Mouse (Mus musculus) testis, postnatal 14 days (tissue): ENCODE measurements around the gene Brf1.
A peak's percentile ranks its signal among the peaks of the same experiment; 100 is the strongest.

Source experiments
- DNase-seq: peaks from one replicate; pipeline ENCODE4 v3.0.0; 2021; ENCODE audit warnings: low spot score

Gene Brf1

GRCm38 (mm10) chr12:113000294-113001132, at the start of gene Brf1:
TSS of gene Brf1 (minus strand) at chr12:113000704.
- peak; percentile 97 for DNase-seq

GRCm38 (mm10) chr12:113049836-113050235, 49.3 kb upstream of the Brf1 start:
- no peak for DNase-seq

- DNase-seq: no peak
Observed at GRCm38 (mm10) chr12:113048103-113048502, 47.6 kb upstream of the Brf1 start.

- DNase-seq: no peak
Observed at GRCm38 (mm10) chr12:113046861-113047260, 46.4 kb upstream of the Brf1 start.

- no peak for DNase-seq
Observed at GRCm38 (mm10) chr12:113044916-113045677, 44.6 kb upstream of the Brf1 start.

GRCm38 (mm10) chr12:113042543-113042942, 42.0 kb upstream of the Brf1 start:
- no peak for DNase-seq

GRCm38 (mm10) chr12:113041481-113042439, 41.3 kb upstream of the Brf1 start:
- DNase-seq: no peak

- no peak for DNase-seq
Observed at GRCm38 (mm10) chr12:113038414-113038813, 37.9 kb upstream of the Brf1 start.

- DNase-seq: no peak
Observed at GRCm38 (mm10) chr12:113036996-113037395, 36.5 kb upstream of the Brf1 start.

GRCm38 (mm10) chr12:113035093-113035492, 34.6 kb upstream of the Brf1 start:
- no peak for DNase-seq

GRCm38 (mm10) chr12:113032296-113033250, 32.1 kb upstream of the Brf1 start:
- DNase-seq: peak; percentile 77

GRCm38 (mm10) chr12:113031441-113031840, 30.9 kb upstream of the Brf1 start:
- no peak for DNase-seq

GRCm38 (mm10) chr12:113030993-113031392, 30.5 kb upstream of the Brf1 start:
- DNase-seq: no peak

- no peak for DNase-seq
Observed at GRCm38 (mm10) chr12:113030046-113030445, 29.5 kb upstream of the Brf1 start.

GRCm38 (mm10) chr12:113028898-113029297, 28.4 kb upstream of the Brf1 start:
- DNase-seq: no peak

- no peak for DNase-seq
Observed at GRCm38 (mm10) chr12:113028067-113028466, 27.6 kb upstream of the Brf1 start.

GRCm38 (mm10) chr12:113027495-113027894, 27.0 kb upstream of the Brf1 start:
- DNase-seq: no peak

GRCm38 (mm10) chr12:113026557-113026956, 26.1 kb upstream of the Brf1 start:
- DNase-seq: no peak

GRCm38 (mm10) chr12:113023082-113023481, 22.6 kb upstream of the Brf1 start:
- DNase-seq: no peak

GRCm38 (mm10) chr12:113021488-113021887, 21.0 kb upstream of the Brf1 start:
- DNase-seq: no peak

- no peak for DNase-seq
Observed at GRCm38 (mm10) chr12:113018763-113019162, 18.3 kb upstream of the Brf1 start.
